20 mouse cellular contexts compared by ENCODE assay signal in the genomic region with DNA sequence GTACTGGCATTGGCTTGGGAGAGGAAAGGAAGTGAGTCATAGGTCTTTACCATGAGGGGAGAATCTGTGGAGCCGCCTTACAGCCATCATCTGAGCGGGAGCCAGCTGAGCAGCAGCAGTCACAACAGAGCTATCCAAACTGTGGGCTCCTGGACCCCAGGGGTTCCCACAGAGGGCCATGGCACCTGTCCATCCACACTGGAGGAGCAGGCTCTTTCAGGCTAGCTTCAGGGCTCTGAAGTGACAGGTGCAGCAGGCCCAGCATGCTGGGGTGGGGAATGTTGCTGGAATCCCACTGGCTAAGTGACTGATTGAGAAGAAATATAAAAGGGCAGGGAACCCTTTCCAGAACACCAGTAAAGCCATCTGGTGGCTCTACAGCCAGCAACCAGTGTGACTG. TPM values are rescaled to one million over a fixed set of nuclear protein-coding genes. Genes with fewer than 3 reads are reported as not detected.
DNase-seq lines count a peak whose midpoint lies in the region; ATAC-seq and TF ChIP-seq lines count a peak whose summit lies in the region.
"Had no signal": no experiment of that assay in that cellular context is flagged by ENCODE, and none has a peak within 500 bp of the region (broad histone marks: within the 10 kb centered on the region; RNA-seq: fewer than 3 reads in every experiment).

No protein-coding gene starts in this region.

- 77% methylated on average over 2 of the region's 2 CpGs for WGBS in midbrain, embryonic 11.5 days
- WGBS in midbrain, embryonic 15.5 days = 89% methylated on average over 2 of the region's 2 CpGs
- 70% methylated on average over 2 of the region's 2 CpGs for WGBS in neural tube, embryonic 15.5 days

- no peaks in the 10 kb centered on the region for H3K36me3 ChIP-seq in midbrain, embryonic 11.5 days (ENCODE audit: control insufficient read depth, insufficient read depth, low read length)
- 0 out of 2 replicates have a peak, but pooled peaks cover 12% of the 10 kb centered on the region for H3K36me3 ChIP-seq in midbrain, embryonic 15.5 days (replicated peaks)
- H3K36me3 ChIP-seq in C2C12 (ENCODE audit: control insufficient read depth, insufficient read depth) = no peaks in the 10 kb centered on the region
- H3K36me3 ChIP-seq in neural tube, embryonic 15.5 days = peaks cover 10% of the 10 kb centered on the region
- H3K36me3 ChIP-seq: heart, embryonic 13.5 days had no signal

- no peaks in the 10 kb centered on the region for H3K79me3 ChIP-seq in C2C12 (ENCODE audit: low read depth)

- no peaks in the 10 kb centered on the region for H3K27me3 ChIP-seq in midbrain, embryonic 11.5 days (ENCODE audit: control insufficient read depth, insufficient read depth, low read length)
- no peaks in the 10 kb centered on the region for H3K27me3 ChIP-seq in midbrain, embryonic 15.5 days (replicated peaks)
- peaks cover 15% of the 10 kb centered on the region for H3K27me3 ChIP-seq in C2C12 (ENCODE audit: control insufficient read depth, insufficient read depth, insufficient read length)
- no peaks in the 10 kb centered on the region for H3K27me3 ChIP-seq in neural tube, embryonic 15.5 days (replicated peaks)
- H3K27me3 ChIP-seq: CH12.LX; embryonic facial prominence, embryonic 12.5 days; forebrain, embryonic 15.5 days; hindbrain, embryonic 12.5 days had no signal

- no peak overlapping the region for H3ac ChIP-seq in C2C12 (ENCODE audit: control insufficient read depth, insufficient read length, low read depth)

- DNase-seq in cerebellum, adult 9-11 months = peak; percentile 36
- DNase-seq in cerebellum, postnatal 36 days = no peak
- DNase-seq in midbrain, embryonic 11.5 days (ENCODE audit: low spot score, missing footprints) = peak; percentile 66
- DNase-seq: adrenal gland, adult 8-10 months; adrenal gland, postnatal 36 days; cerebellum, adult 8-10 months; gastrocnemius, postnatal 36 days; heart, adult 11 months; heart, postnatal 36 days; kidney, adult 11 months had no signal

- H3K9me3 ChIP-seq in midbrain, embryonic 11.5 days (ENCODE audit: control insufficient read depth, low read length) = no peaks in the 10 kb centered on the region
- no peaks in the 10 kb centered on the region for H3K9me3 ChIP-seq in midbrain, embryonic 15.5 days
- H3K9me3 ChIP-seq in neural tube, embryonic 15.5 days (replicated peaks) = no peaks in the 10 kb centered on the region
- H3K9me3 ChIP-seq: embryonic facial prominence, embryonic 12.5 days; forebrain, embryonic 15.5 days; heart, embryonic 13.5 days; hindbrain, embryonic 12.5 days had no signal

- no peak for TF ChIP-seq CTCF in C2C12 (IDR thresholded peaks at IDR 0.05; ENCODE audit: control insufficient read depth, insufficient read depth, insufficient read length)

- H3K4me1 ChIP-seq in midbrain, embryonic 11.5 days (ENCODE audit: control insufficient read depth, insufficient read depth, low read length) = no peaks in the 10 kb centered on the region
- no peaks in the 10 kb centered on the region for H3K4me1 ChIP-seq in midbrain, embryonic 15.5 days
- no peaks in the 10 kb centered on the region for H3K4me1 ChIP-seq in neural tube, embryonic 15.5 days
- H3K4me1 ChIP-seq: embryonic facial prominence, embryonic 12.5 days; forebrain, embryonic 15.5 days; hindbrain, embryonic 12.5 days had no signal

- no peak overlapping the region for H3K4me2 ChIP-seq in midbrain, embryonic 11.5 days
- no peak overlapping the region for H3K4me2 ChIP-seq in midbrain, embryonic 15.5 days
- H3K4me2 ChIP-seq in neural tube, embryonic 15.5 days = no peak overlapping the region
- H3K4me2 ChIP-seq: embryonic facial prominence, embryonic 12.5 days; forebrain, embryonic 15.5 days; heart, embryonic 13.5 days; hindbrain, embryonic 12.5 days had no signal

- no peak for ATAC-seq in midbrain, embryonic 11.5 days (ENCODE audit: low FRiP score)
- ATAC-seq in midbrain, embryonic 15.5 days (replicated peaks) = no peak
- ATAC-seq in neural tube, embryonic 15.5 days (ENCODE audit: low FRiP score) = no peak
- ATAC-seq: forebrain, embryonic 15.5 days; hindbrain, embryonic 16.5 days had no signal

- no peaks in the 10 kb centered on the region for H3K79me2 ChIP-seq in C2C12 (ENCODE audit: control insufficient read depth, insufficient read depth)

- no peak overlapping the region for H3K4me3 ChIP-seq in midbrain, embryonic 11.5 days (ENCODE audit: low read depth, low read length)
- H3K4me3 ChIP-seq in midbrain, embryonic 15.5 days = no peak overlapping the region
- no peak overlapping the region for H3K4me3 ChIP-seq in C2C12 (ENCODE audit: insufficient read depth, poor library complexity, severe bottlenecking)
- H3K4me3 ChIP-seq in neural tube, embryonic 15.5 days (replicated peaks) = no peak overlapping the region
- H3K4me3 ChIP-seq: embryonic facial prominence, embryonic 12.5 days; forebrain, embryonic 15.5 days; heart, embryonic 13.5 days; hindbrain, embryonic 12.5 days had no signal

- no peak overlapping the region for H3K27ac ChIP-seq in midbrain, embryonic 11.5 days (ENCODE audit: low read depth, low read length)
- H3K27ac ChIP-seq in midbrain, embryonic 15.5 days = no peak overlapping the region
- no peak overlapping the region for H3K27ac ChIP-seq in neural tube, embryonic 15.5 days (replicated peaks)
- H3K27ac ChIP-seq: embryonic facial prominence, embryonic 12.5 days; forebrain, embryonic 15.5 days; heart, embryonic 13.5 days; hindbrain, embryonic 12.5 days had no signal

- H3K9ac ChIP-seq in midbrain, embryonic 11.5 days (ENCODE audit: low read length) = no peak overlapping the region
- H3K9ac ChIP-seq in midbrain, embryonic 15.5 days = no peak overlapping the region
- H3K9ac ChIP-seq in neural tube, embryonic 15.5 days (replicated peaks) = no peak overlapping the region
- H3K9ac ChIP-seq: embryonic facial prominence, embryonic 12.5 days; forebrain, embryonic 15.5 days; heart, embryonic 13.5 days; hindbrain, embryonic 12.5 days had no signal

TF ChIP-seq in C2C12, 6 proteins besides CTCF, POLR2A, EP300 and RAD21:
- no peak for TF ChIP-seq MAX (IDR thresholded peaks at IDR 0.05)
- peak; percentile 22 for TF ChIP-seq MYOD1 (IDR thresholded peaks at IDR 0.05; ENCODE audit: control insufficient read depth, insufficient read length, low read depth)

RNA-seq across cellular contexts. Expression of a gene that starts 12.2 kb away (rescaled TPM):
- 23.5 and 24.0 TPM in 2 replicates for polyA plus RNA-seq in midbrain, embryonic 11.5 days (2014; fragmentation: Nextera tagmentation; extraction: Ambion mirVana)
- polyA plus RNA-seq in midbrain, embryonic 15.5 days (2015; fragmentation: Nextera tagmentation; extraction: Ambion mirVana) = 152 and 155 TPM in 2 replicates
- polyA plus RNA-seq in C2C12 (2012; fragmentation: generic; extraction: Trizol) = 0.01 TPM
- polyA plus RNA-seq in neural tube, embryonic 15.5 days (2015; fragmentation: Nextera tagmentation; extraction: Ambion mirVana) = 178 and 204 TPM in 2 replicates
- polyA plus RNA-seq: heart, postnatal 0 days had no signal

Comparison
In these comparisons a context has a peak if more than half of its experiments do, and no peak if none do; other contexts are left out.
1. DNase-seq: peak in cerebellum, adult 9-11 months (single experiment) and midbrain, embryonic 11.5 days (single experiment); none in cerebellum, postnatal 36 days (0 of 2).
2. RNA of a gene that starts 12.2 kb away (polyA plus RNA-seq): 178 to 204 TPM in neural tube, embryonic 15.5 days, 152 to 155 TPM in midbrain, embryonic 15.5 days and 23.5 to 24.0 TPM in midbrain, embryonic 11.5 days; 0.01 TPM in C2C12 (single experiment); every median in the first group is over 10 times any median in the second.